Mouse (Mus musculus): Measurements from ENCODE around the gene Zswim8. TPM values are rescaled to one million over a fixed set of nuclear protein-coding genes. Genes with fewer than 3 reads are reported as not detected.

Zswim8 gene
- total RNA-seq, 1 experiment, result 33.9 TPM

DNA sequence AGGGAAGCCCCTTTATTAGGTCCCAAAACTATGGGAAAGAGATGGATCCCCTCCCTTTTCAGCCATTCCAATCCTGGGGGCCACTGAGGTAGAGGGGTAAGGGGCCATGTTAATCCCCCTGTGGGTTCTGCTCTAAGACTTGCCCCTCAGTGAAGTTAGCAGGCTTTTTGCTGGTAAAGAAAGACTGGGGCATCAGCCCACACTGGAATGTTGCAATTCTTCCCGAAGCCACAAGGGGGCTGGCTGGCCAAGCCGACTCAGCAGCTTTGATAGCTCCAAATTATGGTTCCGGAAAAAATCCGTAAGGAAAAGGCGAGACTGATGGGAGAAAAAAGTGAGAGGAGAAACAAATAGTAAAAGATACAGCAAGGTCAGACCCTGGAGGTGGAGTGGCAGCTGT, 16.7 kb downstream of the Zswim8 start:
- H3K27ac ChIP-seq (ENCODE audit: insufficient read depth, low read depth, low read length, poor library complexity, severe bottlenecking), result no peak overlapping the region
- no peaks in the 10 kb centered on the region for H3K9me3 ChIP-seq (ENCODE audit: control insufficient read depth, insufficient read depth, low read depth, low read length)
- H3K4me3 ChIP-seq (ENCODE audit: insufficient read depth in 1 of 2, low read depth in 1 of 2, low read length in 2 of 2, poor library complexity in 1 of 2, severe bottlenecking in 1 of 2), result no peak overlapping the region
- no peak for DNase-seq (ENCODE audit: low read depth, low spot score)
- H3K36me3 ChIP-seq (ENCODE audit: control insufficient read depth, insufficient read depth, low read length, poor library complexity, severe bottlenecking), result peaks cover 23% of the 10 kb centered on the region; the same call in 1 of the 2 replicates
- H3K9ac ChIP-seq (ENCODE audit: insufficient read depth, low read depth, low read length, poor library complexity, severe bottlenecking), result no peak overlapping the region
- in situ Hi-C loops (cut with MboI; ENCODE audit: low sequenced_read_pairs in 2 of 2, unreplicated experiment in 2 of 2), result no loop called here
- TF ChIP-seq CHD2 (IDR thresholded peaks at IDR 0.05; ENCODE audit: low read depth, low read length) (no peak), MAFK (IDR thresholded peaks at IDR 0.05; ENCODE audit: insufficient read depth, low read depth, low read length) (peak; percentile 97)
- H3K4me1 ChIP-seq (ENCODE audit: control insufficient read depth in 2 of 2, insufficient read depth in 2 of 2, low read length in 2 of 2, poor library complexity in 1 of 2), result peaks cover 0 to 2% of the 10 kb centered on the region in 2 experiments; a peak in 1 of 4 replicates

GRCm38 (mm10) chr14:20725660-20726339, 18.4 kb downstream of the Zswim8 start:
- H3K4me3 ChIP-seq (ENCODE audit: insufficient read depth in 1 of 2, low read depth in 1 of 2, low read length in 2 of 2, poor library complexity in 1 of 2, severe bottlenecking in 1 of 2), result no peak overlapping the region
- in situ Hi-C loops (cut with MboI; ENCODE audit: low sequenced_read_pairs in 2 of 2, unreplicated experiment in 2 of 2), result no loop called here
- no peak for TF ChIP-seq ZNF384 (IDR thresholded peaks at IDR 0.05; ENCODE audit: low read depth, low read length)
- TF ChIP-seq ZC3H11A (IDR thresholded peaks at IDR 0.05; ENCODE audit: borderline replicate concordance, low read depth, low read length), result no peak
- TF ChIP-seq HCFC1 (IDR thresholded peaks at IDR 0.05; ENCODE audit: borderline replicate concordance, insufficient read depth, low read length), result no peak
- no peak for TF ChIP-seq CHD2 (IDR thresholded peaks at IDR 0.05; ENCODE audit: low read depth, low read length)
- TF ChIP-seq MAFK (IDR thresholded peaks at IDR 0.05; ENCODE audit: insufficient read depth, low read depth, low read length), result no peak
- H3K9me3 ChIP-seq (ENCODE audit: control insufficient read depth, insufficient read depth, low read depth, low read length), result no peaks in the 10 kb centered on the region
- peaks cover 0 to 8% of the 10 kb centered on the region in 2 experiments; a peak in 1 of 4 replicates for H3K4me1 ChIP-seq (ENCODE audit: control insufficient read depth in 2 of 2, insufficient read depth in 2 of 2, low read length in 2 of 2, poor library complexity in 1 of 2)
- no peak for DNase-seq (ENCODE audit: low read depth, low spot score)
- no peak overlapping the region for H3K9ac ChIP-seq (ENCODE audit: insufficient read depth, low read depth, low read length, poor library complexity, severe bottlenecking)
- H3K36me3 ChIP-seq (ENCODE audit: control insufficient read depth, insufficient read depth, low read length, poor library complexity, severe bottlenecking), result peaks cover 18% of the 10 kb centered on the region; the same call in 1 of the 2 replicates
- H3K27ac ChIP-seq (ENCODE audit: insufficient read depth, low read depth, low read length, poor library complexity, severe bottlenecking), result no peak overlapping the region

- no peak overlapping the region for H3K27ac ChIP-seq (ENCODE audit: insufficient read depth, low read depth, low read length, poor library complexity, severe bottlenecking)
- in situ Hi-C loops (cut with MboI; ENCODE audit: low sequenced_read_pairs in 2 of 2, unreplicated experiment in 2 of 2), result no loop called here
- peaks cover 5% of the 10 kb centered on the region; the same call in 1 of the 2 replicates for H3K36me3 ChIP-seq (ENCODE audit: control insufficient read depth, insufficient read depth, low read length, poor library complexity, severe bottlenecking)
Observed at GRCm38 (mm10) chr14:20729871-20730270, 22.5 kb downstream of the Zswim8 start.

DNA sequence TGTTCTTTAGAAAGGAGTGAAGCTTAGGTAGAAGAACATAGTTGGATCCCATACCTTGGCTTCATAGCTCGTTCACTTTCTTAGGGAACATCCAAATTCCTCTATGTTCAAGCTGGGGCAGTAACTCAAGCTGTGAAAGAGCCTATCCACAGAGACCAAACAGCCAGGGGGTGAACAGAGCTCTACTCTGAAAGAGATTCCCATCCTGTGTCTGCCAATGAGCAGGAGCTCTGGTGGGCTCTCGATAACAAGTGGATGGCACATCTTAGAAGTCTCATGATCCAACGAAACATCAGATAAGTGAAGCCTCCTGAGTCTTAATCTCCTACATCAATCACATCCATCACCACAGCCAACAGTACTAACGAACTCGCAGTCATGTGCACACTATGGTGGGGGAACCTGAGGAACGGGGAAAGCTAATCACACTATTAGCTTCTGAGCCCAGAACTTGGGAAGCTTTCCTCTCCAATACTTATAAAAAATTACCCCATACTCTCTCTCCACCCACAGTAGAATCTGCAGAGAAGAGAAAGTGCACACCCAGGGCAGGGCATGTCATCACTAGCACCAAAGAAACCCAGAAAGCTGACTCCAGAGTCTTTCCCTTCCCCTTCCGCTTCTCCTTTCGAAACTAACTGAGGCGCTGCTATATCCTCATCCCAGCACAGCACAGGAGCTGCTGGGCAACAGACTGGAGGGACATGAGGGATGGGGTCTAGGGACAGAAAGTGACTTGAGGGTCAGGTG, 23.7 kb downstream of the Zswim8 start:
- Histone ChIP-seq H3K4me1 (ENCODE audit: control insufficient read depth in 2 of 2, insufficient read depth in 2 of 2, low read length in 2 of 2, poor library complexity in 1 of 2) (peaks cover 0 to 10% of the 10 kb centered on the region in 2 experiments; a peak in 1 of 4 replicates), H3K4me3 (ENCODE audit: insufficient read depth in 1 of 2, low read depth in 1 of 2, low read length in 2 of 2, poor library complexity in 1 of 2, severe bottlenecking in 1 of 2) (no peak overlapping the region), H3K9ac (ENCODE audit: insufficient read depth, low read depth, low read length, poor library complexity, severe bottlenecking) (no peak overlapping the region), H3K9me3 (ENCODE audit: control insufficient read depth, insufficient read depth, low read depth, low read length) (no peaks in the 10 kb centered on the region), H3K27ac (ENCODE audit: insufficient read depth, low read depth, low read length, poor library complexity, severe bottlenecking) (no peak overlapping the region), H3K36me3 (ENCODE audit: control insufficient read depth, insufficient read depth, low read length, poor library complexity, severe bottlenecking) (peaks cover 9% of the 10 kb centered on the region; the same call in 1 of the 2 replicates)
- DNase-seq (ENCODE audit: low read depth, low spot score), result no peak
- TF ChIP-seq MAFK (IDR thresholded peaks at IDR 0.05; ENCODE audit: insufficient read depth, low read depth, low read length) (no peak), HCFC1 (IDR thresholded peaks at IDR 0.05; ENCODE audit: borderline replicate concordance, insufficient read depth, low read length) (no peak), ZNF384 (IDR thresholded peaks at IDR 0.05; ENCODE audit: low read depth, low read length) (no peak), ZC3H11A (IDR thresholded peaks at IDR 0.05; ENCODE audit: borderline replicate concordance, low read depth, low read length) (no peak), CHD2 (IDR thresholded peaks at IDR 0.05; ENCODE audit: low read depth, low read length) (no peak)
- in situ Hi-C loops (cut with MboI; ENCODE audit: low sequenced_read_pairs in 2 of 2, unreplicated experiment in 2 of 2), result no loop called here

More at GRCm38 (mm10) chr14:20729871-20730270, 22.5 kb downstream of the Zswim8 start:
- peaks cover 0 to 8% of the 10 kb centered on the region in 2 experiments; a peak in 1 of 4 replicates for H3K4me1 ChIP-seq (ENCODE audit: control insufficient read depth in 2 of 2, insufficient read depth in 2 of 2, low read length in 2 of 2, poor library complexity in 1 of 2)
- DNase-seq (ENCODE audit: low read depth, low spot score), result no peak
- H3K9ac ChIP-seq (ENCODE audit: insufficient read depth, low read depth, low read length, poor library complexity, severe bottlenecking), result no peak overlapping the region
- H3K9me3 ChIP-seq (ENCODE audit: control insufficient read depth, insufficient read depth, low read depth, low read length), result no peaks in the 10 kb centered on the region
- no peak for TF ChIP-seq HCFC1 (IDR thresholded peaks at IDR 0.05; ENCODE audit: borderline replicate concordance, insufficient read depth, low read length)
- no peak for TF ChIP-seq CHD2 (IDR thresholded peaks at IDR 0.05; ENCODE audit: low read depth, low read length)
- TF ChIP-seq ZC3H11A (IDR thresholded peaks at IDR 0.05; ENCODE audit: borderline replicate concordance, low read depth, low read length), result no peak
- no peak for TF ChIP-seq MAFK (IDR thresholded peaks at IDR 0.05; ENCODE audit: insufficient read depth, low read depth, low read length)
- no peak for TF ChIP-seq ZNF384 (IDR thresholded peaks at IDR 0.05; ENCODE audit: low read depth, low read length)
- 0 out of 4 replicates have a peak overlapping the region, but pooled peaks have one; percentile 37 to 54 for H3K4me3 ChIP-seq (ENCODE audit: insufficient read depth in 1 of 2, low read depth in 1 of 2, low read length in 2 of 2, poor library complexity in 1 of 2, severe bottlenecking in 1 of 2)

Data from ES-E14 (cell line).